Mouse (Mus musculus) granulocyte monocyte progenitor cell, adult 5-6 weeks (primary cell): ENCODE data around the gene Cdrt4. TPM values are rescaled to one million over a fixed set of nuclear protein-coding genes. Genes with fewer than 3 reads are reported as not detected.

ENCODE experiments used
- ATAC-seq: replicated peaks from 2 replicates; pipeline ENCODE4 v1.8.0; 2016; ENCODE audit warnings: mild to moderate bottlenecking, moderate TSS enrichment, inconsistent platforms; ENCODE audit not compliant: poor library complexity, severe bottlenecking
- total RNA-seq, 2 experiments: library from RNA; stranded (forward) in 1 of 2; stranded (reverse) in 1 of 2; fragments of 200-712, 200-1000 nt in 1 of 2; fragments of >200 nt in 1 of 2; fragmentation: Nextera tagmentation in 1 of 2; gene quantifications; 2 replicates each; pipeline ENCODE4 v1.2.3; 2014 to 2017

The Cdrt4 gene
- total RNA-seq (2014; fragmentation: Nextera tagmentation) (not detected in 2 replicates), total RNA-seq (2017) (not detected in 2 replicates)

GRCm38 (mm10) chr11:62951012-62951411, at the start of gene Cdrt4:
Gene Cdrt4 (plus strand): TSS chr11:62951193.
- ATAC-seq, result no peak

DNA sequence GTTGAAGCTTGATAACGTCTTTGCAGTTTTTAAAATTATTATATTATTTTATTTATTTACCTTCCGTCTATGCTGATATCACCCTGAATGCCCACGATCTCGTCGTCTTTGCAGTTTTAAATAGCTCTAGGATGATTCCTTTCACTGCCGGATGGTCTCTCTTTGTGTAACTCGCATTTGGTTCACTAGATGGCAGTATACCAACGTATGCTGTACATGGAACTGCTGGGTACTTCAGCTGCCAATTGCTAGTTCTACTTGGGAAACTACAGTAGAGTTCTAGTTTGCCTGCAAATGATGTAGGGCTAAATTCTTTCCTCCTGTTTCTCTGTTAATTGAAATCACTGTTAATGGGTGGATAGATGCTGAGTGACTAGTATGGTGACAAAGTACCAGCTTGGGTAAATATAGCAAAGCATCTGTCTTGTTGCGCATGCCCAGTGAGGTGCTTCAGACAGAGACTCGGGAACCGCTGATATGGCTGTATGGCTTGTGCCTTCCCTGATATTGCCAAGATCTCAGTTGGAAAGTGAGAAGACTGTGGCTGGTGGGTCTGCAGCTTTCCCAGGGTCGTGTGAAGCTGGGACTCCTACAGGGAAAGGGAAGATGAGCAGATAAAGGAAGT, 49.2 kb upstream of the Cdrt4 start:
- ATAC-seq, result peak; percentile 81

- peak; percentile 56 for ATAC-seq
Observed at GRCm38 (mm10) chr11:62903871-62904495, 47.0 kb upstream of the Cdrt4 start.

GRCm38 (mm10) chr11:62909720-62910306, 41.2 kb upstream of the Cdrt4 start:
- peak; percentile 62 for ATAC-seq

DNA sequence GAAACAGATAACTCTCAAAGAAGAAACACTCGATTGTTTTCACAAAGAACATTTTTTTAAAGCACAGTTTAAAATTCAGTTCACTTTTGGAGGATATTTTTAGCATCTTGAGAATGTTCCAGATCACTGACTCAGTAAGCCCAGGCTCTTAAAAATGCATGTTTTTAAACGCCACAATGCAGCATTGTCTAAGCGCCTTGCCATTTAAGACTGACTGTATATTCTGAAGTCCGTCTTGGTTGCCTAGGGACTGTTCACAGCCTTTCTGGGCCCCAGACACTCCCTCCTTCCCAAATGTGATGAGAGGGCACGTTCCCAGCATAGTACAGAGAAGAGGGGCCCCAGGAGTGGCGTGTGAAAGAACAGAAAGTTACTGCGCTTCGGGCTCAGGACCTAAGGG, 39.6 kb upstream of the Cdrt4 start:
- ATAC-seq, result no peak

DNA sequence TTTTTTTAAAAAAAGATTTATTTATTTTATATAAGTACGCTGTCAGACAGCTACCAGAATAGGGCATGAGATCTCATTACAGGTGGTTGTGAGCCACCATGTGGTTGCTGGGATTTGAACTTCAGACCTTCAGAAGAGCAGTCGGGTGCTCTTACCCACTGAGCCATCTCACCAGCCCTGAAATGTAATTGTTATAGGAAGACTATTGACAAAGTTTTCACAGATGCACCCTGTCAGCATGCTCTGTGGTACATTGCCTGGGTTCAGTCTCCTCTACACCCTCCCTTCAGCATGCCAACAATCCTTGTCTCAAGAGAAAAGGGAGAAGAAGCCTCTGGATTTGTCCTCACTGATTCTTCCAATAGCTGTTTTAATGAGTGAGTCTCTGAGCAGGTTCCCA, 37.9 kb upstream of the Cdrt4 start:
- no peak for ATAC-seq

DNA sequence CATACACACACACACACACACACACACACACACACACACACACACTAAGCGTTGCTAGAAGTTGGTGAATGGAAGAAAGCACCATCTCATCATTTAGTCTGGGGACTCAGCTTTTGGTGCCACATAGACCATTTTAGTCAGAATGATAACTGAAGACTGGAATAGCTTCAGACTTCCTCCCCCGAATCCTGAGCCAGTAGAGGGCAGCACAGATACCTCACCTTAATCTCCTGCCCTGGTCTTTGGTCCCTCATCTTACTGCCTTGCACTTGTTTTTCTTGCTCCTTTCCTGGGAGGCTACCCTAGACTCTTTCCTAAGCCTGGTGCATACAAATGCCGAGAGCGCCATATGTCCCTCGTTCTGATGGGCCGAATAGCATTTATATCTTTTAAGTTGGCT, 36.5 kb upstream of the Cdrt4 start:
- no peak for ATAC-seq

DNA sequence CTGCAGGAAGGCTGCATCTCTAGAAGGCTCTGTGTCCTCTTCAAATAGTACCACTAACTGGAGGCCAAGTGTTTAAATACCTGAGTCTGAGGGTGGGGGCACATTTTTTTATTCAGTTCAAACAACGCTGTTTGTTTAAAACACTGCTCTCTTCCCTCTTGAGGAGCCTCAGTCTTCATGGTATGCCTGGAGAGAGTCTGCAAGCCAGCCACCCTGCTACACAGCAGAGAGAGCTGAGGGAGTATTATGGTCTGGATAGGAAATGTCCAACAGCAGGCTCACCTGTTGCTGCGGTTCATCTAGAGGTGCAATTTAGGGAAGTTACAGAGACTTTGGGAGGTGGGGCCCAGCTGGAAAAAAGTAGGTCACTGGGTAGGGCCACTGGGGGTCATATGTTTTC, 35.5 kb upstream of the Cdrt4 start:
- ATAC-seq, result no peak

DNA sequence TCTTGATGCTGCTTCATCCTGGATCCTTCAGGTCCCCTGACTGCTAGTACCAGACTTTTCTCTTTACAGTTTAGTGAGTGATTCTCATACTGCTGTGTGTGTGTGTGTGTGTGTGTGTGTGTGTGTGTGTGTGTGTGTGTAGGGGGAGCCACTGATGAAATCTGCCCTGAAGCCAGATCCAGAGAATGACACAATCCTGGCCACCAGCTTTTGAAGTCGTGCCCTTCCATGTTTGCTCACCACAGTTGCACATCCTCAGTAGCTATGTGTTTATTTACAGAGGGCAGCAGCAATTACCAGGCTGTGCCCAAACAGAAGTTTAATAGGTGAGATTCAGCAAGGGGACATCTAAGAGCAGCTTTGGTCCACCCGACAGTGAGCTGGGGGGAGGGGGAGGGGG, 34.2 kb upstream of the Cdrt4 start:
- no peak for ATAC-seq

- ATAC-seq, result no peak
Observed at GRCm38 (mm10) chr11:62919946-62920742, 30.8 kb upstream of the Cdrt4 start.

- no peak for ATAC-seq
Observed at GRCm38 (mm10) chr11:62920743-62921050, 30.3 kb upstream of the Cdrt4 start.

DNA sequence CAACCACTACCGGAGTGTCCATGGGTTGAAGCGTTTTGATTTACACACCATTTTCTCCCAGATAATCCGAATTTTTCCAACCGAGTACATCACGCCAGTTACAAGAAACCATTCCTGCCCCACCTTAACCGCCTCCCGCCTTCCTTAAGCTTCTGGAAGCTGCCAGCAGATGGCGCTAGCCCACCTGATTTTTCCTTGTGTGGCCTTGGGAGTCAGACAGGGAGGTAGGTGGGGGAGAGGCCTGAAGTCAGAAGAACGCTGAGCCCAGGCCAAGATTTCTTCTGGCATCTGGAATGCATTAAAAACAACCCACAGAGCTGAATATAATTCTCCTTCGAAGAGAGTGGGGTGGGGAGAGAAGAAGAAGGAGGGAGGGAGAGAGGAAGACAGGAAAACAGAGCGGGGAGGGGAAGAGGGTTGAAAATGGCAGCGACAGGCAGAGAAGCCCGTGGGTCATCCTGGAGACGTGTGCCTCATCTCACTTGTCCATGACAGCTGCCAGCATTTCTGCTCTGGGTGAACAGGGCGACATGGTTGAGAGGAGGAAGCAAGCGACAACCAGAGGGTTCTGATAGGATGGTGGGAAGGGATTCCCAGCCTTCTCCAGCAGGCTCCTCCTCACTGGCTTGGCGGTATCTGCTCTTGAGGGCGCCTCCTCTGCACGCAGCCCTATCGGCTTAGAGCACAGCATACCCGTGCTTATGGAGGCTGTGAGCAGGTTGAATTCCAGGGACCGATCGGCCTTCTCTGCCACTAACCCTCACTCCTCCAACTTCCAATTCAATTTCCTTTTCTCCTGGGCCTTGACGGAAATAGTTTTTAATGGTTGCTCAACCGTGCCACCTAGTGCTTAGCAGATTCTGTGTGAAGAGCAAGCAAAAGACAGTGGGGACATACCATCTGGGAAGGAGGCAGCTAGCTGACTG, 29.7 kb upstream of the Cdrt4 start:
- ATAC-seq, result peak; percentile 81

DNA sequence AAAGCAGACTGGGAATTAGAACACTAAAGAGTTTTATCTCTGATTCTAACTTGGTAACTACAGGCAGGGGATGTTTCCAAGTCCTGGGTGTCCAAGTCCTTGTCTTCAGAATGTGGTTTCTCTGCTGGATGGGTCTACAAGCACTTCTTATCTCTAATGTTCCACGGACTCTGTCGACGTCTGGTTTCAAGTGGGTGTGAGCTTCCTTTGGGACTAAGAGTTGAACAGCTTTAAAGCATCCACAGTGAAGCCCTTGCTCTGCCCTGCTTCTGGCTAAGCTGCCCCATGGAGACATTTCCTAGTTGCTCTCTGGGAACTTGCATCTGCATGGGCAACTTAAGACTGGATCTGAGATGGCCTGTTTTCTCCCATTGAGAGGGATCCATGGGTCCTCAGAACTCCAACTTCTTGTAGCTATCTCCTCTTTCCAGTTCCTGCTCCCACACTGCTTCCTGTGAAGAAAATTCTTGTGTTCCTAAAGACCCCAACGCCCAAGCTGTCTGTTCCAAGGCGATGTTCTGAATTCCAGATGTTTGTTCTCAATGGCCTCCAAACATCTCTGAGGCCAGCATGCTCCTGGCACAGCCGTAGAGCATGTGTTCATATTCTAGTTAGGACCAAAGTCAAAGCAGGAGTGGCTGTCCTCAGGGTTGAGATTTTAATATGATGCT, 26.8 kb upstream of the Cdrt4 start:
- no peak for ATAC-seq

GRCm38 (mm10) chr11:62929799-62930198, 21.2 kb upstream of the Cdrt4 start:
- ATAC-seq, result no peak; the same call in 1 of the 2 replicates

DNA sequence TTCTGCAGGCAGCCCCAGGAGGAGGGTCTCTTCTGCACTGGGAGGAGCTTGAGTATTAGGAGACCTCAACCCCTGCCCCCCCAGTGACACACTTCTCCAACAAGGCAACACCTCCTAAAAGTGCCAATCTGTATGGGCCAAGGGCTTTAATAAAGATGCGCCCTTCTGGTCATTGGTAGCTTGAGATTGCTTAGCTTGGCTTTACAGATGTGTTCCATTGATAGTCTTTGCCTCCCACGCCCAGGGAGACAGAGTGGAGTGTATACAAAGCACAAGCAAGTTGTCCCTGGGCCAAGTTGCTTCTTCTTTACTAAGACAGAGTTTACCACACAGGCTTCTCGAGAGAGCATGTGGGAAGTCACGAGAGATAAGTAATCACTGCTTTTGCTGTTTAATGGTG, 20.4 kb upstream of the Cdrt4 start:
- no peak for ATAC-seq

DNA sequence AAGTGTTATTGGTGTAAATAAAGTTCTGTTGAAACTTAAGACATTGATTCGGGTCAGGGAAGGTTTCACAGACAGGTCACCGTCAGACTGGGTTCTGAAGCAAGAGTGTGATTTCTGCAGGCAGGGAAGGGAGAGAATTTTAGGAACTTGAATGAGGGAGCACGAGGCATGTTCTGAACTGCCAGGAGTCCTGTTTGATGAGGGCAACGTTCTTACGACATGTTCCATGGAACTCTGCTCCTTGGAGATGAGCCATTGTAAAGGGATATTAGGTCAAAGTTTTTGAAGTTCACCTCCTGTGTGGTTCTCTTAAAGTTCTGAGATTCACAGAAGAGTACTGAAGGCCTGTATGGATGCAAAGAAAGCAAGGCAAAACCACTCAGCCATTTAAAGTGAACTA, 19.9 kb upstream of the Cdrt4 start:
- ATAC-seq, result no peak

DNA sequence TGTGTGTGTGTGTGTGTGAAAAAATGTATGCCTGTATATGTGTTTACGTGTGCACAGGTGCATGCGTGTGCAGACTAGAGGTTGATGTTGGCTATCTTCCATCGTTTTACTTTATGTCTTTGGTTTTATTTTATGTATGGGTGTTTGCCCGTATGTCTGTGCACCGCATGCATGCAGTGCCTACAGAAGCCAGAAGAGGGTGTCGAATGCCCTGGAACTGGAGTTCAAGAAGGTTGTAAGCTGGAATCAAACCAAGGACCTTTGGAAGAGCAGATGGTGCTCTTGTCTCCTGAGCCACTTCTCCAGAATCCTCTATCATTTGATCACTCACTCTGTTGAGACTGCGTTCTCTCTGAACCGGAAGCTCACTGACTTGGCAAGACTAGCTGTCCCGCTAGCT, 17.9 kb upstream of the Cdrt4 start:
- ATAC-seq, result no peak

GRCm38 (mm10) chr11:62934795-62935514, 16.0 kb upstream of the Cdrt4 start:
- ATAC-seq, result no peak

- ATAC-seq, result no peak
Observed at GRCm38 (mm10) chr11:62937986-62938385, 13.0 kb upstream of the Cdrt4 start.
